Mouse (Mus musculus) myocyte (in vitro differentiated cells): ENCODE measurements around the gene Car3.

Experiments
- CEBPB ChIP-seq: IDR thresholded peaks from 2 replicates; pipeline ENCODE4 v1.6.1; 2011; ENCODE audit warnings: mild to moderate bottlenecking, moderate library complexity; ENCODE audit not compliant: poor library complexity, insufficient read depth, severe bottlenecking
- E2F4 ChIP-seq: IDR thresholded peaks from one replicate; pipeline ENCODE4 v1.6.1; 2011; ENCODE audit warnings: mild to moderate bottlenecking, control low read depth, moderate library complexity; ENCODE audit not compliant: insufficient read depth
- MAX ChIP-seq: IDR thresholded peaks from one replicate; pipeline ENCODE4 v1.6.1; 2011; ENCODE audit warnings: low read depth, mild to moderate bottlenecking, control low read depth
- MYOD1 ChIP-seq, 3 experiments: IDR thresholded peaks; one replicate each; pipeline ENCODE4 v1.6.1; 2011; ENCODE audit warnings: control low read depth in 2 of 3, low read depth in 2 of 3, mild to moderate bottlenecking in 2 of 3, moderate library complexity in 1 of 3; ENCODE audit not compliant: insufficient read length in 2 of 3, control insufficient read depth in 1 of 3
- MYOG ChIP-seq, 3 experiments: IDR thresholded peaks; one replicate each; pipeline ENCODE4 v1.6.1; 2011; ENCODE audit warnings: control low read depth in 2 of 3, low read depth in 2 of 3, mild to moderate bottlenecking in 2 of 3; ENCODE audit not compliant: insufficient read length in 2 of 3, control insufficient read depth in 1 of 3, insufficient read depth in 1 of 3
- POLR2A ChIP-seq: IDR thresholded peaks from one replicate; pipeline ENCODE4 v1.6.1; 2011; ENCODE audit warnings: low read depth, mild to moderate bottlenecking, control low read depth, moderate library complexity; ENCODE audit not compliant: insufficient read length
- POLR2AphosphoS2 ChIP-seq: IDR thresholded peaks from one replicate; pipeline ENCODE4 v1.6.1; 2011; ENCODE audit warnings: low read depth, control low read depth; ENCODE audit not compliant: insufficient read length
- REST ChIP-seq: IDR thresholded peaks from one replicate; pipeline ENCODE4 v1.6.1; 2011; ENCODE audit warnings: mild to moderate bottlenecking, control low read depth, moderate library complexity; ENCODE audit not compliant: insufficient read depth, insufficient read length
- SRF ChIP-seq: IDR thresholded peaks from one replicate; pipeline ENCODE4 v1.6.1; 2011; ENCODE audit warnings: low read depth; ENCODE audit not compliant: control insufficient read depth, insufficient read length
- TCF12 ChIP-seq: IDR thresholded peaks from one replicate; pipeline ENCODE4 v1.6.1; 2011; ENCODE audit warnings: mild to moderate bottlenecking, control low read depth; ENCODE audit not compliant: poor library complexity, insufficient read depth, severe bottlenecking
- TCF3 ChIP-seq: IDR thresholded peaks from one replicate; pipeline ENCODE4 v1.6.1; 2011; ENCODE audit warnings: low read depth, control low read depth; ENCODE audit not compliant: insufficient read length
- USF1 ChIP-seq: IDR thresholded peaks from one replicate; pipeline ENCODE4 v1.6.1; 2011; ENCODE audit warnings: low read depth, mild to moderate bottlenecking, control low read depth, moderate library complexity

DNA sequence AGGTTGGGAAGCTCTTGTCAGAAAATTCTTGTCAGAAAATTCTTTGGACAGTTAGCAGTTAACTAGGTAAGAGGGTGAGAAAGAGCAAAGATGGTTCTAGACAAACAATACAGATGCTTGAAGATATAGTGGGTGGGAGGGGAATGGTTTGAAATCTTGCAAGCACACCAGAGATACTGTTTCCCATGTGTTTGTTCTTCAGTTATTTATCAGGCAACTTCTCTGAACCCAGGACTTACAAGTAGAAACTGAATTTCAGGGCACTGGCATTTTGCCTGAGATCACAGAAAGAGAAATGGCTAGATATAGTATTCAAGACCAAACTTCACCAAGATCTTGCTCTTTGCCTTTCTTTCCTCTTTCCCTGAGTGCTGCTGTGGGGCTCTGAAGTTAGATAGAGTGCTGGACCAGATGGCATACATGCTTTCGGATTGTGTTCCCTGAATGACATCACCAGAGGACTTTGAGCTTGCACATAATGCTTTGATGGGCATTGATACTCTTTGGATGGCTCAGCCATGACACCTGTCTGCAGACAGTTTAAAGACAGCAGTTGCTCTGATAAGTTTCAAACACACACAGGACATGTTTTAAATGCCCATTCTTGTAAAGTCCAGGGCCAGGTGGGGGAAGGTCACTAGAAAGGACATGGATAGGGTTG lies 43.3 kb upstream of the Car3 start:
- TF ChIP-seq MAX (no peak), TCF12 (no peak), POLR2A (no peak), E2F4 (no peak), MYOG (IDR thresholded peaks at IDR 0.05; ENCODE audit: control insufficient read depth in 1 of 3, insufficient read depth in 1 of 3, insufficient read length in 2 of 3, low read depth in 2 of 3) (peak in 1 of 3 experiments; percentile 16), POLR2AphosphoS2 (no peak), USF1 (no peak), SRF (no peak), CEBPB (no peak), REST (no peak), TCF3 (no peak), MYOD1 (IDR thresholded peaks at IDR 0.05; ENCODE audit: control insufficient read depth in 1 of 3, insufficient read length in 2 of 3, low read depth in 2 of 3) (no peak)
